Mouse (Mus musculus) heart, postnatal 0 days (tissue): ENCODE measurements around the gene Etv1.

Experiments
- CTCF ChIP-seq: IDR thresholded peaks from 2 replicates; pipeline ENCODE4 v1.5.1; 2016; ENCODE audit warnings: antibody characterized with exemption, control low read depth, low read depth
- EP300 ChIP-seq: IDR thresholded peaks from 2 replicates; pipeline ENCODE4 v1.6.1; 2016; ENCODE audit warnings: antibody characterized with exemption, low read depth

DNA sequence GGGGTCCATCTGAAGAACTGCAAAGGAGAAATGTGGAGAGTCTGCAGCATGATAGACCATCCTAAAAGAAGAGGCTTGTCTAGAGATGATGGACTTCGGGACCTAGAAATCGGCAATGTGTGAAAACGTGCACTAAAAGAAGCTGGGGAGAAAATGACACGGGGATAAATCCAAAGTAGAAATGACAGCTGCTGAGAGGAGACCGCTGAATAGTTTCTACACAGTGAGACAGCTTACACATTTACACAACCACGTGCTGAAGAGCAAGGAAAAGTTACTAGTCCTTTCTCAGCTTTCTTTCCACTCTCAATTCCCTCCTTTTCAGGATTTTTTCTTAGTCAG lies 1.3 kb upstream of the Etv1 start:
- TF ChIP-seq CTCF (no peak), EP300 (no peak)
